Mouse (Mus musculus) natural killer cell, adult 2 months (primary cell): Measurements from ENCODE around the gene Crkl.
A peak's percentile ranks its signal among the peaks of the same experiment; 100 is the strongest.

Experiments
- DNase-seq, 2 experiments: peaks; one replicate each; pipeline ENCODE4 v3.0.0; 2022; ENCODE audit warnings: low spot score in 2 of 2

Crkl gene

DNA sequence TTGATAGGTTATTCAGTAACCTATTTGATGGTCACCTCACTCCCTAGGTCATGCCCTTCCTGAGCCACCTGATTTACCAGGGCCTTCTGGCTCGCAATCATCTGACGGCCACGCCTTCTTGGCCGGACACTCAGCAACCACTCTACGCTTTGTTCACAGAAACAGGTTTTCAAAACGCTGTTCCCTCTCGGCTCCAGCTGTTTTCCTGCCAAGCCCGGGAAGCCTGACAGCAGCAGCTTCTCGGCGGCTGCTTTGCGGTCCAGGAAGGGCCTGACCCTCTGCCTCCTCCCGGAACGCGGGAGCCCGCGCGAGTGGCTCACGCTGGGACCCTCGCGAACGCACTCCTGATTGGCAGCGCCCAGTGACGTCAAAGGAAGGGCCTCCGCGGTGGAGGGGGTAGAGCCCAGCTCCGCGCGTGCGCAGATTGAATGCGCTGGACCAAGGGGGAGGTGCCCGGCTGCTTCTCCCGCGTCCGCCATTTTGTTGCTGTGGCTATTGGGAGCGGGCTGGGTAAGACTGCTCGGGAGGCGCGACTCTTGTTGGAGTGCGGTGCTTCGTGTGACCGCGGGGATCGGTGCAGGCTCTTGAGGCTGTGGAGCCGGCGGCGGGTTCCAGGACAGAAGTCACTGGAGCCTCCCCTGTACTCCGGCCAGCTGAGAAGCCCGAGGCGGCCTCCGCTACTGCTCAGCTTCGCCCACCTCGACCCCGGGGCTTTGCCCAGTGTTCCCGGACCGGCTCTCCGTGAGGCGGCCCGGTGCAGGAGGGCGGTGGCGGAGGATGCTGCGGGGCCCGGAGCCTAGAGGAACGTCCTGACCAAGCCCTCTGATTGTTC is at the start of gene Crkl:
Gene Crkl, plus strand, starts transcription at position 447 of the 832 bp plus-strand sequence.
- DNase-seq: peak; percentile 97

DNA sequence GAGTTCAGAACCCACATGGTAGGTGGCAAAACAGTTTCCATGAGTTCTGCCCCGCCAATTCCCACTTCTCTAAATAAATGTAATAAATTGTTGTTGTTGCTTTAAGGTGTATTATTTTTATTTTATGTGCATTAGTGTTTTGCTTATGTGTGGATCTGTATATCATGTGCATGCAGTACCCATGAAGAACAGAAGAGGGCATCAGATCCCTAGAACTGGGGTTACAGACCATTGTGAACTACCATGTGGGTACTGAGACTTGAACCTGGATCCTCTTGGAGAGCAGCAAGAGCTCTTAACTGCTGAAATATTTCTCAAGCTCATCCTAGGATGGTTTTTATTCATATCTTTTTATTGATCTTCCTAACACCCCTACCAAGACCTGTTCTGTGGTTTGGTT is 48.9 kb upstream of the Crkl start:
- peak; percentile 45 to 69 for DNase-seq

DNA sequence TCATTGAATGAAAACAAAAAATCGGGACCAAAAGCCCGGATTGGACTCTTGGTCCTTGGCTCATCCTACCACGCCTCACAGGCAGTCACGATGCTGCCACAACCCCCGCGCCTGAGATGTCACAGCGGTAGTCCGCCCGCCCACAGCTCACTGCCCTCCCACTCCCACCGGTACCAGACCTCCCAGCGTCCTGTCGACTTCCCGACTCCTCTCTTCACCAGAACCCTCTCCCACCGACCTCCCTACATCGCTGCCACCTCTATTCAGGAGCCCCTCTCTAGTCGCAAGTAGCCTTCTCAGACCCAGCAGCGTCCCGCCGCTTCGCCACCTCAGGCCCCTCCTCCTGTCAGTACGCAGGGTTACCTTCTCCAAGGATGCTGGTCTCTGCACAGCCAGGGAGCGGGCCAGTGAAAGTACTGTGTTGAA is 46.5 kb upstream of the Crkl start:
- no peak for DNase-seq

DNA sequence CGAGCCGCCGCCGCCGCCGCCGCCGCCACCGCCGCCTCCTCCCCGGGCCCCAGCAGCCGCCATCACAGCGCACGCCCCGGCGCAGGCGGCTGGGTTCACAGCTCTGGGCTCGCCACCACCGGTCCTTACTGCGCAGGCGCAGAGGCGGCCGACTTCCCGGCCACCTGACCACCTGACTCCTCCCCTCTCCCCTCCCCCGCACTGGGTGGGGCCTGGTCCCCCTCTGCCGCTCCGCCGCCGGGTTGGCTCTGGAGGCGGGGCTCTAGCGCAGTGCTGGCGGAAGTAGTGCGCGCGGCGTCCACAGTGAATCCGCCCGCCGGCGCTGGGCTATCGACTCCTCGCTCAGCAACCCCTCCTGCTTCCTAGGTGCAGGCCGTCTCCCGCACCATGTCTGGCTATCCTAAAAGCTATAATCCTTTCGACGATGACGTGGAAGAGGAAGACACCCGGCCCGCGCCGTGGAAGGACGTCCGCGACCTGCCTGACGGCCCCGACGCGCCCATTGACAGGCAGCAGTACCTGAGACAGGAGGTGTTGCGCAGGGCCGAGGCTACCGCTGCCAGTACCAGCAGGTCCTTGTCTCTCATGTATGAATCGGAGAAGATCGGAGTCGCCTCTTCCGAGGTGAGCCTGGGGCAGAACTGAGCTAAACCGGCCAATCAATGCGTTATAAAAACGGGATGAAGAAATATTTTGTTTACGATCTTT is 45.9 kb upstream of the Crkl start, which contains the start of the genes Snap29 and Pi4ka:
Gene Snap29, plus strand, starts transcription at position 251 of the 708 bp plus-strand sequence.
Gene Pi4ka, minus strand, starts transcription at position 579 of the 708 bp plus-strand sequence.
- peak; percentile 100 for DNase-seq

DNA sequence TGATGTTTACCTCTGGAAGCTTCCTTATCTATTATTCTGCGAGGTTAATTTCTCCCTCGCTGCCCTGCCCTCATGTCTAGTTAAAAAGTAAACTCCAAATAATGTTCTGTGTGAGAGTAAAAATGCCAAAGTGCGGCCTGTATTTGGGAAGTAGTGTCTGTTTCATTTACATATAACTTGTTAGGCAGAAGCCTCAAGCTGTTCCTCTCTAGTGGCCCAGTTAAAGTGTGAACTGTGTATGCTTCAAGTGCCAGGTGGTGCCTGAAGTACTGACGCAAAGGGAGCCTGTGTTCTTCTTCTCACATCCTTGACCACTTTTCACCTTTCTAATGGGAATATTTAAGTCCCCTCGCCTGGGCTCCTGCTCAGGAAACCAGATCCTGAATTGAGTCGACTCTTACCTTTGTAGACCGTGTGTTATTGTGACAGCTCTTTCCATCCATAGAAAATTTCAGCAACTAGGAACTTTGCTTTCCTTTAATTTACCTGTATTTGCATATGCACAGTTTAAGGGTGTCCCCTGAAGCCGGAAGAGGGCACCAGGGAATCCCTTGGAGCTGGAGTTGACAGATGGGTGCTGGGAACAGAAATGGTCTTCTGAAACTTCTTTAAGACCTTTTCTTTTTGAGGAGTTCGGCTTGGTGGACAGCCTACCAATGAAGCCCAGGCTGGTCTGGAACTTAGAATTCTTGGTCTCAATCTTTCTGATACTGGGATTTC is 45.1 kb upstream of the Crkl start:
- peak; percentile 5 to 17 for DNase-seq

DNA sequence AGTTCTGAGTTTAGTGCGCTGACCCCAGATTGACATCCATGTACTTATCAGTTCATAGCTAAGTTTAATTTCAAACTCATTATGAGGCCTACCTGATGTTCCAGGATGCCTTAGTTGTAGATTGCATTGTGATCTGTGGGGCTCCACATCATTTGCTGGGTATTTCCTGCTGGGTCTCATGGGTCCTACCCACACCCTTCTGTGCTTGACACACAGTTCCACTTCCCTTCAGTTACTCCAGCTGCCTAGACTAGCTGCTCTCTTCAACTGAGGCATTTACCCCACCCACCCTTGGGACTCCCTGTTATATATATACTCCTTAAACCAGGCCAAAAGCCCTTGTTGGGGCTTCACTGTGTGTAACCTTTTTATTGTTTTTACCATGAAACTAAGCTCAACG is 42.7 kb upstream of the Crkl start:
- peak in 1 of 2 experiments; percentile 41 for DNase-seq

- no peak for DNase-seq
Observed at GRCm38 (mm10) chr16:17410209-17410608, 41.6 kb upstream of the Crkl start.

DNA sequence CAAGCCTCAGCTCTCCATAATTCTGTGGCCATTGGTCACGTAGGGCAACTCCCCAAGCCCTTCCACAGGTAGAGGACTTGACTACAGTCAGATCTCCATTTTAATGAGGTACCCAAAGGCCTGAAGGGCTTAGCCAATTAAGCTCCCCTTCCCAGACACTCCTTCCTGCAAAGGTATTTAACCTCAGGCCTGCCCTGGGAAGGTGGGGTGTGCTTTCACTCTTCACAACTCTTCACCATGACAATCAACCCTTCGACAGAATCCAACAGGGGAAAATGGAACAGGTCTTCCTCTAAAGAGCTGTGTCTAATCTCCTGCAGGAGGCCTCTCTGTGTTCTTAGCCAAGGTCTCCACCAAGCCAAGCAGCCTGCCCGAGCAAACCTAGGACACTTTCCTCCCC is 28.8 kb upstream of the Crkl start:
- DNase-seq: no peak

DNA sequence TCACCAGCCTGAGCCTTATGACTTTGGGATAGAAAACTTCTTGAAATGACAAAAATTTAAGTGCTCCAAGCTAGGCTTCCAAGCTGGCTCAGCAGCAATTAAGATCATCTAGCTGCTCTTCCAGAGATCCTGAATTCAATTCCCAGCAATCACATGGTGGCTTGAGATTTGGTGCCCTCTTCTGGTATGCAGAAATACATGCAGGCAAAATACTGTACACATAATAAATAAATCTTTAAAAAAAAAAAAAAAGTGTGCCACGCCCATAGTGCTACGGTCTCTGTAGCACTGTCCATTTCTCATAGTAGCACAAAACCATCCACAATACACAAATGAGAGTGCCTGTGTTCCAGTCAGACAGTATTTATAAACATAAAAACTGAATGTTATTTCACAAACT is 19.2 kb upstream of the Crkl start:
- no peak for DNase-seq

GRCm38 (mm10) chr16:17452373-17452715 is 557 bp downstream of the Crkl start:
- DNase-seq: no peak

- DNase-seq: no peak
Observed at GRCm38 (mm10) chr16:17456901-17457300, 5.1 kb downstream of the Crkl start.

DNA sequence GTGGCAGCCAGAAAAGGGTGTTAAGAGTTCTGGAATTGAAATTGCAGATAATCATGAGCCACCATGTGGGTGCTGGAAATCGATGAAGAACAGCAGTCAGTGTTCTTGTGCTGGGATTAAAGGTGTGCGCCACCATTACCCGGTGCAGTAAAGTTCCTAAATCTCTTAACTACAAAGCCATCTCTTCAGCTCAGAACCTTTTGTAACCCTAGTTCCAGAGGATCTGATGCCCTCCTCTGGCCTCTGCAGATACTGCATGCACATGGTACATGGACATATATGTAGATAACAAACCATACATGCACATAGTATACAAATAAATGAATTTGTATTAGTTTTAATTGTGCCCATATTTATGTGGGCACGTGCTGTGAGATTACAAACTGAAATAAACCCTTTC is 8.5 kb downstream of the Crkl start:
- peak; percentile 13 to 53 for DNase-seq

DNA sequence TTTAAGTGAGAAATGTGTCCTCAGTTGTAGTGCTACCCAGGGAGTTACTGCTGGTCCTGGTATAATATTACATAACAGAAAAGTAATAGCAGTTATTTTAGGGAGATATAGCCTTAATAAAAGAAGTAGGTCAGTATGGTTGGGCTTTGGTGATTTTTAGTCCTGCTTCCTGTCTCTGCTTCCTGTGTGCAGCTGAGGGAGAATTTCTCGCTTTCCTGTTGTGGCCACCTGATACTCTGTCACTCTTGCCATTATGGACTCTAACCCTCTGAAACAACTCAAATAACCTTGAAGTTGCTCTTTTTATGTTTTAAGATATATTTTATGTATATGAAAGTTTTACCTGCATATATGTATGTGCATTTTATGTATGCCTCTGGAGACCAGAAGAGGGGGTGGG is 9.8 kb downstream of the Crkl start:
- DNase-seq: peak in 1 of 2 experiments; percentile 5

- DNase-seq: no peak
Observed at GRCm38 (mm10) chr16:17463184-17463583, 11.4 kb downstream of the Crkl start.

- DNase-seq: no peak
Observed at GRCm38 (mm10) chr16:17466875-17467663, 15.3 kb downstream of the Crkl start.

- DNase-seq: no peak
Observed at GRCm38 (mm10) chr16:17472498-17472897, 20.7 kb downstream of the Crkl start.

GRCm38 (mm10) chr16:17474091-17474490 is 22.3 kb downstream of the Crkl start:
- peak; percentile 11 to 32 for DNase-seq

GRCm38 (mm10) chr16:17474761-17475160 is 23.0 kb downstream of the Crkl start:
- DNase-seq: no peak

GRCm38 (mm10) chr16:17475326-17475725 is 23.5 kb downstream of the Crkl start:
- DNase-seq: no peak

- DNase-seq: no peak
Observed at GRCm38 (mm10) chr16:17478331-17478943, 26.6 kb downstream of the Crkl start.

DNA sequence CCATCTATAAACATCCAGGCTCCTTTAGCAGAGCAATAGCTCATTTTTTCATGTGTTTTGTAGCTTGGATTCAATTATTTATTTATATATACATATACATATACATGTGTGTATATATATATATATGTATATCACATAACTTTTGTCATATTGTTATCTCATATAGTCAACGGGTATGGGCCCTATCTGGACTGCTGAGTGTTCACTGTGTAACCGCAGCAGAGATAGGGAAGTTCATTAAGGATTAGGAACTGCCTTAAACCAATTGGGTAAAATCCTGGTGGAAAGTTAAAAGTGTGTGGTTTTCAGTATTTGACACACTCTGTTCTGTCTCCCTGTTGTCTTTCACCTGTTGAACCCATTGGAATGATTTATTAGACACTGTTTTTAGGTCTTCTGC is 29.7 kb downstream of the Crkl start:
- DNase-seq: no peak
